Mouse (Mus musculus) kidney, postnatal 36 days (tissue): ENCODE results near the gene Stat2.
"Not testable (repeated sequence)": the region's sequence is repeated elsewhere in the genome, so short reads cannot be mapped to it uniquely, and the experiment has no call there.

Experiments used
- DNase-seq, 2 experiments: peaks; one replicate each; pipeline ENCODE4 v3.0.0; 2021 to 2022; ENCODE audit warnings: mixed read lengths in 2 of 2

Gene Stat2

GRCm38 (mm10) chr10:128298702-128299171, 28.4 kb downstream of the Stat2 start, which contains the start of gene Il23a:
Gene Il23a, minus strand, starts transcription at chr10:128298752.
- DNase-seq: no peak

- DNase-seq: no peak
Measured at GRCm38 (mm10) chr10:128302357-128302756, 32.0 kb downstream of the Stat2 start.

- no peak for DNase-seq
Measured at GRCm38 (mm10) chr10:128302785-128303125, 32.4 kb downstream of the Stat2 start.

GRCm38 (mm10) chr10:128303126-128304021, 33.0 kb downstream of the Stat2 start, which contains the start of gene Pan2:
Gene Pan2, plus strand, starts transcription at chr10:128303335.
- DNase-seq: peak; percentile 99 to 100

GRCm38 (mm10) chr10:128309654-128310053, 39.3 kb downstream of the Stat2 start:
- no peak for DNase-seq

- DNase-seq: peak; percentile 52 to 64
Measured at GRCm38 (mm10) chr10:128310177-128310576, 39.8 kb downstream of the Stat2 start.

GRCm38 (mm10) chr10:128310902-128311301, 40.5 kb downstream of the Stat2 start:
- DNase-seq: no peak

- DNase-seq: no peak
Measured at GRCm38 (mm10) chr10:128315578-128315977, 45.2 kb downstream of the Stat2 start.

GRCm38 (mm10) chr10:128321641-128322040, 51.3 kb downstream of the Stat2 start:
- no peak for DNase-seq

- DNase-seq: peak; percentile 87 to 89
Measured at GRCm38 (mm10) chr10:128322141-128323108, 52.1 kb downstream of the Stat2 start, which contains the start of gene Cnpy2. Gene Cnpy2, plus strand, starts transcription at chr10:128322459.

GRCm38 (mm10) chr10:128323516-128323915, 53.2 kb downstream of the Stat2 start:
- no peak for DNase-seq

- DNase-seq: no peak
Measured at GRCm38 (mm10) chr10:128326825-128327224, 56.5 kb downstream of the Stat2 start.

- no peak for DNase-seq
Measured at GRCm38 (mm10) chr10:128327610-128328009, 57.3 kb downstream of the Stat2 start.

- not testable (repeated sequence) for DNase-seq
Measured at GRCm38 (mm10) chr10:128332358-128333249, 62.2 kb downstream of the Stat2 start.

- peak; percentile 83 to 92 for DNase-seq
Measured at GRCm38 (mm10) chr10:128335582-128335981, 65.2 kb downstream of the Stat2 start.

GRCm38 (mm10) chr10:128336195-128336594, 65.8 kb downstream of the Stat2 start:
- DNase-seq: peak in 1 of 2 experiments; percentile 34

- no peak for DNase-seq
Measured at GRCm38 (mm10) chr10:128336597-128336996, 66.2 kb downstream of the Stat2 start.

- DNase-seq: peak; percentile 98 to 99
Measured at GRCm38 (mm10) chr10:128337306-128338181, 67.2 kb downstream of the Stat2 start, which contains the start of gene Cs. Gene Cs, plus strand, starts transcription at chr10:128337734.

- peak in 1 of 2 experiments; percentile 24 for DNase-seq
Measured at GRCm38 (mm10) chr10:128338415-128338814, 68.1 kb downstream of the Stat2 start.

- DNase-seq: no peak
Measured at GRCm38 (mm10) chr10:128338948-128339347, 68.6 kb downstream of the Stat2 start.

- DNase-seq: no peak
Measured at GRCm38 (mm10) chr10:128340257-128340656, 69.9 kb downstream of the Stat2 start.
